Mouse (Mus musculus): Measurements from ENCODE around the gene Gse1. TPM values are rescaled to one million over a fixed set of nuclear protein-coding genes. Genes with fewer than 3 reads are reported as not detected.

Gse1 gene
- total and polyA plus RNA-seq, 3 experiments = 23.6 to 128 (median 66.9) TPM

GRCm38 (mm10) chr8:120500701-120501261, 272.5 kb downstream of the Gse1 start:
- peaks cover 8 to 56% of the 10 kb centered on the region in 2 experiments for H3K4me1 ChIP-seq (ENCODE audit: control insufficient read depth in 1 of 2, insufficient read depth in 2 of 2, low read length in 2 of 2)
- H3K27ac ChIP-seq (ENCODE audit: control insufficient read depth, low read depth, low read length) = no peak overlapping the region; the same call in 1 of the 2 replicates
- peak overlapping the region; percentile 11 for H3K9ac ChIP-seq (ENCODE audit: control insufficient read depth, low read depth, low read length, poor library complexity, severe bottlenecking)

DNA sequence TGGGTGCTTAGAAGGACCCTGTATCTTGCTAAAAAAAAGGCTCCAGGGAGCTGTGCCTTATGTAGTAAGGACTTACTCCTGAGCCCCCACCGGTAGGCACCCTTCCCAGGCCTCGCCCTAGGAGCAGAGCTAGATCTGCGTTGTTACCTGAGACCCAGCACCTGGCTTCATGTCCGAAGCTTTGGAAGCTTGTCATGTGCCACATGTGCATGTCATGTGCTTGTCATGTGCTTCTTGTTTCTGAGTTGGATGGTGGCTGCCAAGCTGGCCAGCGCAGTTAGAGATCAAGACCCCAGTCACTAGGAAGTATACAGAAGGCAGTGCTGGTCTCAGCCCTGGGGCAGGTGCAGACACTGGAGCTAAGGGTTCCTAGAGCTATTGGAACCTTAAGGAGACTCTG, 273.2 kb downstream of the Gse1 start:
- peak; percentile 51 for DNase-seq (ENCODE audit: low read depth, low spot score)
- no peaks in the 10 kb centered on the region for H3K27me3 ChIP-seq (ENCODE audit: control insufficient read depth in 1 of 2, insufficient read depth in 2 of 2, low read length in 2 of 2)
- H3K36me3 ChIP-seq (ENCODE audit: control insufficient read depth in 1 of 2, insufficient read depth in 2 of 2, low read length in 2 of 2) = peaks cover 0 to 47% of the 10 kb centered on the region in 2 experiments; a peak in 2 of 4 replicates
- H3K9me3 ChIP-seq (replicated peaks; ENCODE audit: insufficient read depth, low read length) = no peaks in the 10 kb centered on the region
- no peak overlapping the region for H3K4me3 ChIP-seq (ENCODE audit: control insufficient read depth in 1 of 2, insufficient read depth in 1 of 2, low read depth in 2 of 2, low read length in 2 of 2)
- peaks cover 100% of the 10 kb centered on the region for H3K79me2 ChIP-seq (ENCODE audit: control insufficient read depth, insufficient read depth, low read length, poor library complexity)
- H3K4me1 ChIP-seq (ENCODE audit: control insufficient read depth in 1 of 2, insufficient read depth in 2 of 2, low read length in 2 of 2) = peaks cover 8 to 51% of the 10 kb centered on the region in 2 experiments
- H3K9ac ChIP-seq (ENCODE audit: control insufficient read depth, low read depth, low read length, poor library complexity, severe bottlenecking) = peak overlapping the region; percentile 15; the same call in 1 of the 2 replicates
- TF ChIP-seq ETS1 (IDR thresholded peaks at IDR 0.05; ENCODE audit: low read depth, low read length) (no peak), MAX (IDR thresholded peaks at IDR 0.05; ENCODE audit: low read length) (peak; percentile 77), SMC3 (IDR thresholded peaks at IDR 0.05; ENCODE audit: low read depth, low read length) (0 out of 2 replicates have a peak, but pooled peaks have one; percentile 3), MYC (IDR thresholded peaks at IDR 0.05; ENCODE audit: low read depth, low read length) (peak; percentile 47; the same call in 1 of the 2 replicates), BHLHE40 (IDR thresholded peaks at IDR 0.05; ENCODE audit: borderline replicate concordance, low read depth, low read length) (peak; percentile 36; the same call in 1 of the 2 replicates), MYB (IDR thresholded peaks at IDR 0.05; ENCODE audit: low read depth, low read length) (no peak), TBP (IDR thresholded peaks at IDR 0.05; ENCODE audit: low read depth, low read length) (no peak), POLR2AphosphoS5 (IDR thresholded peaks at IDR 0.05; ENCODE audit: borderline replicate concordance, low read depth, low read length) (no peak), MAZ (IDR thresholded peaks at IDR 0.05; ENCODE audit: low read depth, low read length) (no peak), USF2 (IDR thresholded peaks at IDR 0.05; ENCODE audit: borderline replicate concordance in 1 of 2, insufficient read depth in 1 of 2, low read depth in 1 of 2, low read length in 2 of 2) (peak in 1 of 2 experiments; percentile 54; a peak in 1 of 4 replicates), MXI1 (IDR thresholded peaks at IDR 0.05; ENCODE audit: low read depth, low read length) (peak; percentile 81), ZMIZ1 (IDR thresholded peaks at IDR 0.05; ENCODE audit: low read depth, low read length) (no peak), USF1 (IDR thresholded peaks at IDR 0.05; ENCODE audit: low read depth, low read length) (peak; percentile 76), EP300 (IDR thresholded peaks at IDR 0.05; ENCODE audit: low read depth in 1 of 2, low read length in 2 of 2) (no peak), SIN3A (IDR thresholded peaks at IDR 0.05; ENCODE audit: low read length) (peak; percentile 14; the same call in 1 of the 2 replicates)
- H3K27ac ChIP-seq (ENCODE audit: control insufficient read depth, low read depth, low read length) = peak overlapping the region; percentile 11

More at GRCm38 (mm10) chr8:120500701-120501261, 272.5 kb downstream of the Gse1 start:
- Histone ChIP-seq H3K4me3 (ENCODE audit: control insufficient read depth in 1 of 2, insufficient read depth in 1 of 2, low read depth in 2 of 2, low read length in 2 of 2) (no peak overlapping the region), H3K9me3 (replicated peaks; ENCODE audit: insufficient read depth, low read length) (no peaks in the 10 kb centered on the region), H3K79me2 (ENCODE audit: control insufficient read depth, insufficient read depth, low read length, poor library complexity) (peaks cover 100% of the 10 kb centered on the region), H3K36me3 (ENCODE audit: control insufficient read depth in 1 of 2, insufficient read depth in 2 of 2, low read length in 2 of 2) (peaks cover 0 to 48% of the 10 kb centered on the region in 2 experiments; a peak in 2 of 4 replicates), H3K27me3 (ENCODE audit: control insufficient read depth in 1 of 2, insufficient read depth in 2 of 2, low read length in 2 of 2) (no peaks in the 10 kb centered on the region)
- TF ChIP-seq RAD21 (IDR thresholded peaks at IDR 0.05; ENCODE audit: low read depth, low read length) (no peak), CTCF (IDR thresholded peaks at IDR 0.05 in 2 of 3, conservative IDR thresholded peaks at IDR 0.05 in 1 of 3; ENCODE audit: control insufficient read depth in 1 of 3, insufficient read depth in 1 of 3, low read depth in 2 of 3, low read length in 3 of 3, poor library complexity in 1 of 3, severe bottlenecking in 1 of 3) (no peak), ZNF384 (IDR thresholded peaks at IDR 0.05; ENCODE audit: low read depth, low read length) (no peak), ZKSCAN1 (IDR thresholded peaks at IDR 0.05; ENCODE audit: low read depth, low read length) (no peak), MXI1 (IDR thresholded peaks at IDR 0.05; ENCODE audit: low read depth, low read length) (no peak), ELF1 (IDR thresholded peaks at IDR 0.05; ENCODE audit: low read depth, low read length) (no peak), KAT2A (conservative IDR thresholded peaks at IDR 0.05; ENCODE audit: low read depth, low read length) (no peak), POLR2AphosphoS5 (IDR thresholded peaks at IDR 0.05; ENCODE audit: borderline replicate concordance, low read depth, low read length) (no peak), BHLHE40 (IDR thresholded peaks at IDR 0.05; ENCODE audit: borderline replicate concordance, low read depth, low read length) (no peak), MAZ (IDR thresholded peaks at IDR 0.05; ENCODE audit: low read depth, low read length) (no peak), GABPA (IDR thresholded peaks at IDR 0.05; ENCODE audit: low read depth, low read length) (no peak), TAL1 (IDR thresholded peaks at IDR 0.05; ENCODE audit: low read length) (no peak), TBP (IDR thresholded peaks at IDR 0.05; ENCODE audit: low read depth, low read length) (no peak), HCFC1 (IDR thresholded peaks at IDR 0.05; ENCODE audit: low read depth, low read length) (no peak), SIN3A (IDR thresholded peaks at IDR 0.05; ENCODE audit: low read length) (no peak), UBTF (IDR thresholded peaks at IDR 0.05; ENCODE audit: borderline replicate concordance, insufficient read depth, low read depth, low read length) (no peak), ZC3H11A (IDR thresholded peaks at IDR 0.05; ENCODE audit: low read depth, low read length) (no peak)
- no peak for DNase-seq (ENCODE audit: low read depth, low spot score)

Data from MEL (cell line).